Mouse (Mus musculus) heart, postnatal 4 days (tissue): ENCODE results near the gene Hsd17b13. TPM values are rescaled to one million over a fixed set of nuclear protein-coding genes. Genes with fewer than 3 reads are reported as not detected.
"Not testable (repeated sequence)": the region's sequence is repeated elsewhere in the genome, so short reads cannot be mapped to it uniquely, and the experiment has no call there.

ENCODE experiments used
- DNase-seq: peaks from one replicate; pipeline ENCODE4 v3.0.0; 2021
- total RNA-seq, 2 experiments: library from RNA; stranded (reverse); gene quantifications; 2 replicates each; pipeline ENCODE4 v1.2.3; 2021

Gene Hsd17b13
- under 1 TPM in 1 of 2 experiments, not detected in 1; 0.26 TPM for total RNA-seq

GRCm38 (mm10) chr5:103977297-103977696, at the start of gene Hsd17b13:
Gene Hsd17b13, minus strand, starts transcription at chr5:103977410.
- DNase-seq: no peak

DNA sequence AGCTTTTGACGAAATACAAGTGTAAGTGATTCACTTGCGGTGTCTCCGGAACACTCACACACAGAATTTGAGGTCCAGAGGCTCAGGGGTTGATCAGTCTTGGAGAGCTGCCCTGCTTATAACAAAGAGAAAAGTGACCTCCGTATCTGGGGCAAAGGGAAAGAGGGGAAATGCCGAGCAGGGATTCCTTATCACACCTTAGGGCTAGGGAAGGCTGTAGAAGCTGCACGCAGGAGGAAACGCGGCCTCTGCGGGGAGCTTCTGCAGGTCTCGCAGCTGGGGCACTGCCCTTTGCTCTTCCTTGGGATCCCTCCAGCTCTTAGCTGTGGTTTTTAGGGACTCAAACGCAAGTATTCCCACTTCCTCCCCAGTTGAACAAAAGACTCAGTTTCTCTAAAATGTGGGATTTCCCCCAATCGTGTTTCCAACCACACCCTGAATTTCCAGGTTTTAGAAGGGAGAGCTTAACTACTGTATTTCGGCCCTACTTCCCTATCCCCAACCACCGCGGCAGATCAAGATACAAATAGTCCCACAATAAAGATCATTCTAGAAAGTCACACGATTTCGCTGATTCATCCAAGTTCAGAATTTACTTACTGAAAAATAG, 48.1 kb upstream of the Hsd17b13 start:
- DNase-seq: no peak

DNA sequence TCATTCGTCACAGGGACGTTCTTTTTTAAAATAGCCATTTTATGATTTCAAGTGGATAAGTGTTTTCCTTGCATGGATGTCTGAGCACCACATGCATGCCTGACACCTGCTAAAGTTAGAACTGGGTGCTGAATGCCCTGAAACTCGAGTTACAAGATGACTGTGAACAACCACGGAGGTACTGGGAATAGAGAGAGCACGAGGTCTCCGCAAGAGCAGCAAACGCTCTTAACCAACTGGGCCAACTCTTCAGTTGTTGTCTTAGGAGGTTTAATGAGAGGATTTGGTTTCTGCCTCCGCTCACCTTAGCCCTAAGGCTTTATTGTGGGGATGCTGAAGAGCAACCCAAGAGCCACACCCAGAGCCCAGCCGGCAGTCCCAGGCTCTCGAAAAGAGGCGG, 47.6 kb upstream of the Hsd17b13 start:
- DNase-seq: no peak

DNA sequence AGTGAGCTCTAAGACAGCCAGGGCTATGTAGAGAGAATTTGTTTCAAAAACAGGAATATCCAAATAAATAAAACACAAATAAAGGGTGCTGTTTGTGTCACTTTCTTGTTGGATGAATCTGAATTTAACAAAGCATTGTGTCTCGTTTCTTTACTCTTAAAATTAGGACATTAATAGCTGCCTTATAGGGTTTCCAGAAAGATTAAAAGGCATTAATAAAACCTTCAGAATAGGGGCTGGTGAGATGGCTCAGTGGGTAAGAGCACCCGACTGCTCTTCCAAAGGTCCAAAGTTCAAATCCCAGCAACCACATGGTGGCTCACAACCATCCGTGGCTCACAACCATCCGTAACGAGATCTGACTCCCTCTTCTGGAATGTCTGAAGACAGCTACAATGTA, 47.0 kb upstream of the Hsd17b13 start:
- not testable (repeated sequence) for DNase-seq

DNA sequence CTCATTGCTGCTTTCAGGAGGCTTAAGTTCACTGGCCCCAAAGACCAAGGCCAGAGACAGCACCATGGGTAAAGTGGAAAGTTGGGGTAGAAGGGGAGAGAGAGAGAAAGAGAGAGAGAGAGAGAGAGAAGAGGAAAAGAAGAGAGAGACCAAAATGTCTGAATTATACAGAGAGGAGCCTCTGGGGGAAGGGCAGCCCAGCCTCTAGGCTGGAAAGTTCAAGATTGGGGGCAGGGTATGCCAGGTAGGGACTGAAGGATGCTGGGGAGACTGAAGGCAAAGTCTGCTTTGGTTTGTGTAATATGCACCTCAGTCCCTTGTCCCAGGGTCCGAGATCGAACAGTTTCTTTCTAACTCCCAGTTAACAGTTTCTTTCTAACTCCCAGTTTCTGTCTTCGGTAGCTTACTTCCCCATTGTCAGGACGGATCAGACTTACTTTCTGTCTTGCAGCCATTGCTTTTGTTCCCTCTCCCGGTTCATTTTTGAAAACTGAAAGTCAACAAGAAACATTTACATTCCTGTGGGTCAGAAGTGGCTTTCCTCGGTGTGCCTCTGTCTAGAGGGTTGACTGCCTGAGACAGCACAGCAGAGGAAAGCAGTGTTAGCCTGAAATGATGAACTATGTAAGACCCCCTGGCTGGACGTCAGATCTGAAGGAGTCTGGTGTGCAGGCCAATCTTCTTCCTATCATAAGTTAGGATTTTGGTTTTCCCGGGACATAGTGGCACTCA, 46.2 kb upstream of the Hsd17b13 start:
- no peak for DNase-seq

DNA sequence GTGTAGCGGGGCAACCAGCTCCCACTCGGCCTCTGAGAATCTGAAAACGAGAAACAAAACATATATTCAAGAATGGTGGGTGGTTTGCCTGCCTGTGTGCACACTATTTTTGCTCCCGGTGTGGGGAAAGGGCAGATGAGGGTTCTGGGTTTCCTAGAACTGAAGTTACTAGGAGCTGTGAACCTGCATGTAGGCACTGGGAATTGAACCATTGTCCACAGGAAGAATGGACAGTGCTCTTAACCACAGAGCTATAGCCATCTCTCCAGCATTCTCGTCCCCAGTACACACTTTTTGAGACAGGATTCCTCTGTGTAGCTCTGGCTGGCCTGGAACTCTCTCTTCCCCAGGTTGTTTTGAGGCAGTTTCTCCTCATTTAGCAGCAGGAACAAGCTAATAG, 45.3 kb upstream of the Hsd17b13 start:
- no peak for DNase-seq

GRCm38 (mm10) chr5:104021597-104022378, 44.6 kb upstream of the Hsd17b13 start, which contains the start of gene Hsd17b11:
Gene Hsd17b11, minus strand, starts transcription at chr5:104021919.
- DNase-seq: peak; percentile 87

DNA sequence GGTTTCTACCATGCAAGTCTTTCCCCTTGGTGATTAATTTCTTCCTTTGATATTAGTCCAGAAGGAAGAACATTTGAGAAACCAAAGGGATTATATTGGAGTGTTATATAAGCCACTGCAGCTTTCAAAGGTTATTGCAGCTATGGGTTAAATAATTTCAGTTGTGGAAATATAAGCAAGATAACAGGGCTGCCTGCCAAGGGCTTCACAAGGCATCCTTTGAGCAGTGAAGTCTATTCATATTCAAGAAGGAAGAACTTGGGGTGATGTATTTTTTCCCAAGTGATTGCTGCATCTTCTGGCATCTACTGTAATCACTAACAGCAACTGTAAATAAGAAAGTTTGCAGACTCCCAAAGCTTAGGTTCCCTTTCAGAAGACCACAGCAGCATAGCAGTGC, 34.2 kb upstream of the Hsd17b13 start:
- DNase-seq: no peak

GRCm38 (mm10) chr5:104010261-104010660, 33.1 kb upstream of the Hsd17b13 start:
- DNase-seq: no peak

DNA sequence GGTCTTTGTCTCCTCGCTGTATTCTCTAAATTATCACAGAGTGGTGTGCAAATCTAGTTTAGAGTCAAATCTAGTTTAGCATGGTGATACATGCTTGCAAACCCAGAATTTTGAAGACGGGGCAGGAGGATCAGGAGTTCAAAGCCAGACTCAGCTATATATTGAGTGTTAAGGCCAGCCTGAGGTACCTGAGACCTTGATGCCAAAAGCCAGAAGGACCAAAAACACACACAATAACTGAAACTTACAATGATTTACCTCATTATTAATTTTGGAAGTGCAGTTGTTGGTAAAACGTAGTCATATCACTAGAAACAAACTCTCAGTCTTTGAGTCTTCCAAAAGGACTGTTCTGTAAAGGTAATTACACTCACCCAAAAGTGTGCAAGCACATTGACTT, 32.2 kb upstream of the Hsd17b13 start:
- DNase-seq: no peak

GRCm38 (mm10) chr5:104007801-104008200, 30.6 kb upstream of the Hsd17b13 start:
- DNase-seq: no peak

- DNase-seq: no peak
Observed at GRCm38 (mm10) chr5:104006811-104007210, 29.6 kb upstream of the Hsd17b13 start.

- no peak for DNase-seq
Observed at GRCm38 (mm10) chr5:104003955-104004354, 26.7 kb upstream of the Hsd17b13 start.

DNA sequence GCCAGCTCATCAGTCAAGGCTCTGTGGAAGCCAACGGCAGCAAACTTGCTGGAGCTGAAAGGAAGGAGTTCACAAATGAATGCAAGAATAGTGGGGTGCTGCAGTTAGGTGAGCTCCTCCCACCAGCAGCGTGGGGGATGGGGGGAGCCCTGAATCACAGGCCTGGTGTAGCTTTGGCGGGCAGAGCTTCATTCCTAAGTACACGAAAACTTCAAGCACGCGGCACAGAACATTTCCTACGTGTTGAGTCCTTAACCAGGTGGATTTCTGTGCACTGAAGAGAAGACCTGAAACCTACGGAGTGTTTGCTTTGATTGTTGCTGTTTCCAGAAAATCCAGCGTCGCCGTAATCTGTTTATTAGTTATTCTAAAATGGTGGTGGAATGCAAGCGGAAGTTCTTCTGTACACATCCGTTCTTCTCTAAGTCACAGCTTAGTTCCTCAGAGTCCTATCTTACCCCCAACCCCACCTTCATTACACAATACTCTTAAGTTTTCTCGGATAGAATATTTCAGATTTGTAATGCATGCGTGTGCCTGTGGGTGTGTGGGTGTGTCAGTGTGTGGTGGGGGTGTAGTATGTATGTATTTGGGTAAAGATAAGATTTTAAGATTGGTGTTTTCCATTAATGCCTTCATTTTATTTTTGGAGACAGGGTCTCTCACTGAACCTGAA, 26.2 kb upstream of the Hsd17b13 start:
- DNase-seq: no peak

DNA sequence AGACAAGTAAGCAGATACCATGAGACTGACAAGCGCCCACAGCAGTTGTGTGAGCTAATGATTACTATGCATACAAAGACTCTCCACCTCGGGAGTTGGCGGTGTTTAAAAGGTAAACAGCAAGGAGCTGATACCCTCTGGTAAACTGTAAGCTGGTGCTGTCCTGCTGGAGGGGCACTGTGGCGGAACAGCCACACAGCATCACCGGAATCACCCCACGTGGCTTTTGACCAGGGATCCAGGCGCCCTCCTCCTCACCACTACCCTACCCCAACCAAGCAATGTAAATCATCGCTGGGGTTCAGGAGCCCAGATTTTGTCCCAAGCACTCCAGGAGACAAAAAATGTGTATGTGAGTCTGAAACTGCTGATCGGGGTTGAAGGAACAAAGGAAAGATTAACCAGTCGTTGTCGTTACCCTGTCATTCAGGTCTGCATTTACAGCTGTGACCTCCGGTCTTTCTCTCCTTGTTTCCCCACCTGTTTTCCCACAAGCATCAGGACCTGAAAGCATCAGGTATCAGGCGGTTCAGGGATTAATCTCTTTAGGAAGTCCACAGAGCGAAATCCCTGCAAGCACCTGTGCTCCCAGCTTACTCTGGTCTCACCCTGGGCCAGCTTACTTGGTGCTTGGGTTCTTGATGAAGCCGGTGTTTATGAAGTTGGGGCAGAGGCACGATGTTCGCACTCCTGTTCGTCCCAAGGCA, 25.5 kb upstream of the Hsd17b13 start:
- no peak for DNase-seq

- peak; percentile 90 for DNase-seq
Observed at GRCm38 (mm10) chr5:103999738-104000137, 22.5 kb upstream of the Hsd17b13 start.

- DNase-seq: peak; percentile 75
Observed at GRCm38 (mm10) chr5:103998739-103999138, 21.5 kb upstream of the Hsd17b13 start.

- no peak for DNase-seq
Observed at GRCm38 (mm10) chr5:103995181-103995580, 18.0 kb upstream of the Hsd17b13 start.

GRCm38 (mm10) chr5:103994669-103995068, 17.5 kb upstream of the Hsd17b13 start:
- no peak for DNase-seq

DNA sequence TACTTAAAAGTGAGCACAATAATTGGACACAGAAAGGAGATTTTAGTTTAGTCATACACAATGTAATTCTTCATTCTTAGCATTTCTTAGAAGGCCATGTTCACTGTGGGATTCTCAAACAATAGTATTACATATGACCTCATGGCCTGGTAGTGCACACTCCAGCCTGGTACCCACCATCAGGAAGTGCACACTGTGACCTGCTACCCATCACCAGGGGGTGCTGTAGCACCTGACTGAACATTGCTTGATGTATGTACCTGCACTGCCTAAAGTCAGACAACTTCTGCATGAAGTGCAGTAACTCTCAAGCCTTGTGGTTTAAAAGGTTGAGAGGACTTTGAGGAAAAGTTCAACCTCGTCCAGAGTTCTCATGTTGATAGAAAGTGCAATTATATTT, 16.4 kb upstream of the Hsd17b13 start:
- DNase-seq: no peak

DNA sequence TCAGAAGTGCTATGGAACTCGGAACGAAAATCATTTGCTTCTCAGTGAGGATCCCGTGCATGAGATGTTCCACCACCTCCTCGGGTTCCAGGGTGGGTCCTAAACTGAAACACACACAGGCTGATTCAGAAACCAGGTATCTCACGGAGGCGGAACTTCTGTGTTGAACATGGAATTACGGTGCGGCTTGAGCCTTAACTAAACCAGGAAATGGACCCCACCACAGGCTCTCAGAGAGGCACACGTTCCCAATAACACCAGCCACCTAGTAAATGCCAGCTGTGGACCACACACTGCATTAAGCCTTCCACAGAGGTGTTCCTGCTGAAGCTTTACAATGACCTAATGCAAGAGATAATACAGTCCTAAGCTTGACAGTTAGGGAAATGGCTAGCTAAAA, 15.6 kb upstream of the Hsd17b13 start:
- no peak for DNase-seq
